Mouse (Mus musculus): Measurements from ENCODE around the gene Hmgb2. TPM values are rescaled to one million over a fixed set of nuclear protein-coding genes. Genes with fewer than 3 reads are reported as not detected.
A peak's percentile ranks its signal among the peaks of the same experiment; 100 is the strongest.
"Not testable (repeated sequence)": the region's sequence is repeated elsewhere in the genome, so short reads cannot be mapped to it uniquely, and the experiment has no call there.

Hmgb2 gene
- total RNA-seq (2021), result 10 to 100 TPM; 15.0 to 24.7 TPM
- long read RNA-seq, experiment 1, transcript Hmgb2-201 (5 exons, 2,628 nt), result major isoform, 22 of 33 reads
- long read RNA-seq, experiment 1, partial matches to known transcripts, result 5 of 33 reads
- long read RNA-seq, experiment 1, other reads (novel, unspliced or antisense), result 6 of 33 reads
- long read RNA-seq, experiment 2, transcript Hmgb2-201 (5 exons, 2,628 nt), result major isoform, 6 of 12 reads
- long read RNA-seq, experiment 2, partial matches to known transcripts, result 3 of 12 reads
- long read RNA-seq, experiment 2, other reads (novel, unspliced or antisense), result 3 of 12 reads

DNA sequence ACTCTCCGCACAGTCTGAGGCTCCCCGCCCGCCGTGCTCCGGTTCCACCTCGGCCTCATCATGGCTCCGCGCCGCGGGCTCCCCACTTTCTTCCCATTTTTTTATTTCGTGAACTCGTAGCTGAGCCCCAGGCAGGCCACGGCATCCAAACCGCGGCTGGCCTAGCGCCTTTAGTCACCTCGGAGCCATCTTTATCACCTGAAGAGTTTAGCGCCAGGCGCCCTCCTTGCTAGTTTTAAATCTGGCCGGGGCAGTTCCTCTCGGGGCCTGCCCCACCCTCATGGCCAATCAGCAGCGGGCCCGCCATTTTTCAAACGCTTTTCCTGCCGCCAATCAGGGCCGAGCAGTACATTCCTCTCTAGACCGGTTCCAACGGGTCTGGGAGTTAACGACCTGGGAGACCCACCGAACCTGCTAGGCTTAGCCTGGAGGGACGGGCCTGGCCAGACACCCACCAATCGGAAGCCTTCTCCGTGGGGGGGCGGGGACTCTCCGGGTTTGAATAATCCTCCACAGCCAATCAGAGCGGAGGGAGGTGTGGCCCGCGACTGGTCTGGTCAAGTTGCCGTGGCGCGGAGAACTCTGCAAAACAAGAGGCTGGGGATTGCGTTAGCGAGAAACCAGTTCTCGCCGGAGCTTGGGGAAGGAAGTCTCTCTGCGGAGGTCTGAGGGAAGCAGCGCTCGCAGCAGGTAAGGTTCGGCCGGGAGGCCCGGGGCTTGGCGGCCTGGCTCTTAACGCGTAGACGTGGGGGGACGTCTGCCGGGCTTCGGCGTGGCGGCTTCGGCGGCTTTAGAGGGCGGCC is at the start of gene Hmgb2:
Gene Hmgb2, plus strand, starts transcription at position 592 of the 803 bp plus-strand sequence.
- peak; percentile 100 for DNase-seq

DNA sequence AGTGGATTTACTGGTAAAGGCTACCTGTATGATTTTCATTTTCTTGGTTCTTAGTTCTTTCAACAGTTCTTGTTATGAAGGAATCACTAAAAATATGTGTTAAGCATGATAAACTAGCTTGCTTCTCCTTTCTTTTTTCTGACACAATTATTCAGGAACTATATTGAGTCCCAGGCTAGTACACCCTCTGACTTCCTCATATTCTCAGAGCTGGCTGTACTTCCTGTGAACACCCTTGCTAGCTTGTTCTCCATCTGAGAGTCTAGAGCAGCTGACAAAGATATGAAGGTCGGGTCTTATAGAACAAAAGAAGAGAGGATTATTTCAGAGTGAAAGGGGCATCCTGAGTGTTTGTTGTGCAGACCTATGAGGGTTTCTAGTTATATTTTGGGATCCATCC is 48.9 kb upstream of the Hmgb2 start:
- no peak for DNase-seq

- no peak for DNase-seq
Observed at GRCm38 (mm10) chr8:57463757-57464156, 48.0 kb upstream of the Hmgb2 start.

DNA sequence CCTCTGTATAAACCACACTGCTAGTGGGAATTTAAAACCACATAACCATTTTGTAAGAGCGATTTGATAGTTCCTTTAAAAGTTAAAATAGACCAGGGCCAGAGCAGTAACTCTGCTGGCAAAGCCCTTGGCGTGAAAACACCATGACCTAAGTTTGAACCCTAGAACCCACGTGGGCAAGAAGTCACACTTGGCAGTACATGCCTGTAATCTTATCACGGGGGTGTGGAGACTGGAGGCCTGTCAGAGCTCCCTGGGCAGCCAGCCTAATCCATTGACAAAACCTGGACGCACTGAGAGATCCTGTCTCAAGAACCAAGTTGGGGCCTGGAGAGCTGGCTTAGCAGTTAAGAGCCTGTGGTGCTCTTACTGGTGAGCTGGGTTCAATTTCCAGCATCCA is 43.1 kb upstream of the Hmgb2 start:
- DNase-seq, result peak; percentile 75 to 79

GRCm38 (mm10) chr8:57470863-57471262 is 40.8 kb upstream of the Hmgb2 start:
- DNase-seq, result no peak

DNA sequence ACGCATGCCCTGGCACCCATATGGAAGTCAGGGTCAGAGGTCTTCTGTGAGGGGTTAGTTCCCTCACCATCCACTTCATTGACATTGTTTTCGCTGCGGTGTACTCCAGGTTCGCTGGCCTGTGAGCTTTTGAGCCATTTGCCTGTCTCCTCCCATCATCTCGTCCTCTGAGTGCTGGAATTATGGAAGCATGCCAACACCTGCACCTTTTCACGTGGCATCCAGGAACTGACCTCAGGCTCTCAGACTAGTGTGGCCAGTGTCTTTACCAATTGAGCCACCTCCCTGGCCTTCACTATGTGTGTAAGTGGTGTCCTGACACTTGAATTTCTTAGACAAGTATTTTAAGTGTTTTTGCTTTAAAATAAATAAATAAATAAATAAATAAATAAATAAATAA is 38.0 kb upstream of the Hmgb2 start:
- DNase-seq, result no peak

DNA sequence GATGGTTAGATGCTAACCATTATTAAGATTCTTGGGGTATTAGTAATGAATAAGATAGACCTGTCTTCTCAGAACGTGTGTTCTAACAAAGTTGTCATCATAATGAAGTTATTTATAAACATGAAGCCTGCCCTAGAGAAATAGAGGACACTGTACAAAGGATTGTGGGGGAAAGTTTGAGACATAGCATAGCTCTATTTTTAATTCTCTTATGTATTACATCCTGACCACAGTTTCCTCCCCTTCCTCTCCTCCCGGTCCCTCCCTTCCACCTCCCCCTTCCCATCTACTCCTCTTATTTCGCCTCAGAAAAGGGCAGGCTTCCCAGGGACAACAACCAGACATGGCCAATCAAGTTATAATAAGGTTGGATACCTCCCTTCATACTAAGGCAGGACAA is 33.3 kb upstream of the Hmgb2 start:
- no peak for DNase-seq

DNA sequence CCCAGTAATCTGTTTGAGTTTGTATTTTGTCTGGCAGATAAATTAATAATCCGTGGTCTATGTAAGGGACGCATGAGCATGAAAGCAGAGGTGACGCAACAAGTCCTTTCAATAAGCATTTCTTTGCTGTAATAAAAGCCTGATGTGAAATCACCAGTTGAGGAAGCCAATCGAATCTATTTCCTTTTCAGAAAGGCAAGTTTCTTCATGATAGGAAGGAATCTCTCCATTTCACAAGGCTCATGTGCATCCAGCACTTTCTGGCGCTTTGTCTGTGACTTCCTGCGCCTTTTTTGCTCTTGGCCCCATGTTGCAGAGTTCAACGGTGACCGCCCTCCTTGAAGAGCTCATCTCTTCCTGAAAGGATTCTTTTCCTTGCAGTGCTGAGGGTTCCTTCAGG is 32.0 kb upstream of the Hmgb2 start:
- no peak for DNase-seq

- no peak for DNase-seq
Observed at GRCm38 (mm10) chr8:57480606-57481005, 31.1 kb upstream of the Hmgb2 start.

GRCm38 (mm10) chr8:57486491-57487440 is 24.9 kb upstream of the Hmgb2 start:
- peak; percentile 58 to 64 for DNase-seq

- DNase-seq, result peak; percentile 99
Observed at GRCm38 (mm10) chr8:57487441-57488155, 24.1 kb upstream of the Hmgb2 start, which contains the start of gene Sap30. Gene Sap30, minus strand, starts transcription at chr8:57487860.

- peak; percentile 73 to 81 for DNase-seq
Observed at GRCm38 (mm10) chr8:57488312-57488765, 23.4 kb upstream of the Hmgb2 start.

DNA sequence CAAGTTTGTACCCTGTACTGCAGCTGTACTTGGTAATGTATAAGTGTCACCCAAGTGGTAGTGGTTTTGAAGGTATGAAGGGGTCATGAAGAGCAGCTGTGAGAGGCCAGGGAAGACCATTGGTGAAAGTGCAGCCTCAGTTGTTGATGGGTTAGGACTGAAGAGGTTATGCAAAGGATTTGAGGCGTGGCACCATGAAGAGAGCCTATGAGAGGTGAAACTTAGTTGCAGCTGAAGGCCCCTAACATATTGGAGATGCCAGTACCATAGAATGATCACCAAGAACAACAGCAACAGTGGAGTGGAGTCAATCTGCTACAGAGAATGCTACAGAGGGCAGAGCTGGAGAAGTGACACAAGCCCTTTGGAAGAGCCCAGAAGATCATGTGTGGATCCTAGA is 22.3 kb upstream of the Hmgb2 start:
- DNase-seq, result no peak

- no peak for DNase-seq
Observed at GRCm38 (mm10) chr8:57489896-57490295, 21.8 kb upstream of the Hmgb2 start.

DNA sequence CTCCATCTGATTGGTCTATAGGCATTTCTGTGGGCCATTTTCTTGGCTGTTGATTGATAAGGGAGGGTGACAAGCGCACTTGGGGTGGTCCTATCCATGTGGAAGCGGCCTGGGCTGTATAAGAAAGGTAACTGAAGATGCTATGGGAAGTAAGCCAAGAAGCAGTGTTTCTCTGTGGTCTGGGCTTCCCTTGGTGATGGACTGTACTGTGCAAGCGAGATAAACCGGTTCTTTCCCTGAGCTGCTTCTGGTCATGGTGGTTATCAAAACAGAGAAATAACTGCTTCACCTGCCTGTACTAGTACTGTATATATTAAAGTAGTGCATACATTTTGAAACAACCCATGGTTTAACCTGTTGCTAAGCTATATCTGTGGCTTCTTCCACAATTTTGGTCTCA is 19.8 kb upstream of the Hmgb2 start:
- DNase-seq, result no peak

DNA sequence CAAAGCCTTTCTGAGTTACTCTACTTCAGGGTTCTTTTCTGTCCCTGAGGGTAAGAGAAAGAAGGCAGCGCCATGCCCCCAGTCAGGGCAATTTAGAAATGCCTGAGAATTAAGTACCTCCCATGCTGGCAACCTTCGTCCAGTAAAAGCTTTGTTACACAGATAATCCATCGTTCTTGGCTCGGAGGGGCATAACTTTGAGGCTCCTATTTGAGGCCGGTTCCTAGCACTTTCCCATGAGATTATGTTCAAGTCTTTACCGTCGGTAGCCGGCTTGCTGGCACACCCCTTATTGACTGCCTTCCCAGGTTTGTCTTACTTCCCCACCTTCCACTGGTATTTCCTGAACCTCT is 13.2 kb upstream of the Hmgb2 start:
- no peak for DNase-seq

DNA sequence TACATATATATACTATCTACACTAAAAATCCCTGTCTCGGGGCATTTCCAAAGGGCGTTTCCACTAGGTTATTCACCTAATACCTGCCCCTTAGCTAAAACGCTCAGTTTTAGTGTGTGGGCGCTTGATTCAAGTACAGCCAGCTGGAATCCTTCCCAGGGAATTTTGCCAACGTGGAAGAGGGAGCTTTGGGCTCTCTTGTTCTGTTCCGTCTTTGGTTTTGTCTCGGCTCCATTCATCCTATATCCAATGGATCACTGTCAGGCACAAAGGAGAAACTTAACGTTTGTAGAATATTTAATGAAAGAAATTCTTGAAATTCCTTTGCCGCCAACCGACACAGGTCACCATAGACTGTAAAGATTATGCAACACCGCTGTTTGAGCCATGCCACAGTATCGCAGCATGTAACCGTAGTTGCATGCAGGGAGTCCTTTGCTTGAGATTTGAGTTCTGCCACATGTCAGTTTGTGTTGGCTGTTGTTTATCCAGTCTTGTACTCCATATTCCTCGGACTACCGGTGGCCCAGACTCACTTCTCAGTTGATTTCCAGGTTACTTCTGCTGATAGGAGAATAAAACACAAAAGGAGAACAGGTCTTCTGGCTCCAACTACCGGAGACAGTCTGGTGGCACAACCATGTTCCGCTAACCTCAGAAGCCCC is 12.7 kb upstream of the Hmgb2 start:
- DNase-seq, result peak; percentile 73

- DNase-seq, result peak; percentile 69 to 70
Observed at GRCm38 (mm10) chr8:57503641-57504040, 8.1 kb upstream of the Hmgb2 start.

DNA sequence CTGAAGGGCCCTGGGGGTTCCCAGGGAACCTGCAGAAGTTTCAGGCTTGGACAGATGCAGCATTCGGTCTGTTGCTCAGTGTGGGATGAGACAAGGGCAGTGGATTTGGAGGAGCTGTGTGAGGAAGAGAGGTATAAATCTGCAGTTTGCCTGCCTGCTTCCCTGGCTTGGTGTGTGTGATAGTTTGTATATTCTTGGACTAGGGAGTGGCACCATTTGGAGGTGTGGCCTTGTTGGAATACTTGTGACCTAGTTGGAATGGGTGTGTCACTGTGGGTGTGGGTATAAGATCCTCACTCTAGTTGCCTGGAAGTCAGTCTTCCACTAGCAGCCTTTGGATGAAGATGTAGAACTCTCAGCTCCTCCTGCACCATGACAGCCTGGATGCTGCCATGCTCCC is 6.2 kb upstream of the Hmgb2 start:
- not testable (repeated sequence) for DNase-seq

GRCm38 (mm10) chr8:57507556-57508063 is 4.1 kb upstream of the Hmgb2 start:
- DNase-seq, result no peak

DNA sequence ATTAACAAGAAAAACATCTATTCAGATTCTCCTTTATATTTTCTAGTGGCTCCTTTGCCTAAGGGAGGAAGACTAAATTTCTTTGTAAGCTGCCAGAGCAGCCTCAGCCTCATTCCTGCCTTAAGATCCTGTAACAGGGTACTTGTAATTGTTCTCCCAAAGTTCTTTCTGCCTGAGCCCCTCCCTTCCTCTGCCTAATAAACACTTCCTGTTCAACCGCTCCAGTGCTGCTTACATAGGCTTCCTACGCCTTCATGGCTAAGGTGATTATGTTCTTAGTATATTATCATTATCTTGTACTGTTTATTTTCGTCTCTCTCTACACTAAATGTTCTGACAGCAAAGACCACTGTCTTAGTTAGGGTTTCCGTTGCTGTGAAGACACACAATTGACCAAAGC is 3.0 kb upstream of the Hmgb2 start:
- no peak for DNase-seq
